Mouse (Mus musculus) MEL (cell line): ENCODE measurements around the gene Klhl33. TPM values are rescaled to one million over a fixed set of nuclear protein-coding genes. Genes with fewer than 3 reads are reported as not detected.

Experiments
- DNase-seq: peaks from one replicate; pipeline ENCODE4 v3.0.0; 2011; ENCODE audit warnings: low read depth, low spot score
- H3K27ac ChIP-seq: 2 replicates; pipeline ENCODE4 v1.5.1; 2012; ENCODE audit warnings: low read depth, mild to moderate bottlenecking, control low read depth, low read length, moderate library complexity; ENCODE audit not compliant: control insufficient read depth
- H3K27me3 ChIP-seq, 2 experiments: fragments of 150-350 bp in 1 of 2; sonication (generic) in 1 of 2; 2 replicates each; pipeline ENCODE4 v1.6.1; 2012; ENCODE audit warnings: low read length in 2 of 2, mild to moderate bottlenecking in 2 of 2, improper control_type of control experiment in 1 of 2, moderate library complexity in 1 of 2; ENCODE audit not compliant: insufficient read depth in 2 of 2, control insufficient read depth in 1 of 2
- H3K36me3 ChIP-seq, 2 experiments: 2 replicates each; pipeline ENCODE4 v1.6.1; 2012 to 2014; ENCODE audit warnings: low read length in 2 of 2, improper control_type of control experiment in 1 of 2, inconsistent platforms in 1 of 2, mild to moderate bottlenecking in 1 of 2; ENCODE audit not compliant: insufficient read depth in 2 of 2, control insufficient read depth in 1 of 2
- H3K4me1 ChIP-seq, 2 experiments: fragments of 150-350 bp in 1 of 2; sonication (generic) in 1 of 2; 2 replicates each; pipeline ENCODE4 v1.6.1; 2012; ENCODE audit warnings: low read length in 2 of 2, improper control_type of control experiment in 1 of 2, mild to moderate bottlenecking in 1 of 2; ENCODE audit not compliant: insufficient read depth in 2 of 2, control insufficient read depth in 1 of 2
- H3K4me3 ChIP-seq, 2 experiments: fragments of 150-350 bp in 1 of 2; sonication (generic) in 1 of 2; 2 replicates each; pipeline ENCODE4 v1.5.1; 2012; ENCODE audit warnings: low read depth in 2 of 2, low read length in 2 of 2, mild to moderate bottlenecking in 2 of 2, moderate library complexity in 2 of 2, control low read depth in 1 of 2, improper control_type of control experiment in 1 of 2; ENCODE audit not compliant: control insufficient read depth in 1 of 2, insufficient read depth in 1 of 2
- H3K79me2 ChIP-seq: 2 replicates; pipeline ENCODE4 v1.6.1; 2012; ENCODE audit warnings: mild to moderate bottlenecking, low read length, moderate library complexity; ENCODE audit not compliant: control insufficient read depth, poor library complexity, insufficient read depth
- H3K9ac ChIP-seq: 2 replicates; pipeline ENCODE4 v1.6.1; 2012; ENCODE audit warnings: low read depth, mild to moderate bottlenecking, control low read depth, low read length, moderate library complexity; ENCODE audit not compliant: control insufficient read depth, poor library complexity, severe bottlenecking
- H3K9me3 ChIP-seq: fragments of 150-350 bp; sonication (generic); replicated peaks from 2 replicates; pipeline ENCODE4 v1.6.1; 2012; ENCODE audit warnings: mild to moderate bottlenecking, low read length, improper control_type of control experiment, moderate library complexity; ENCODE audit not compliant: insufficient read depth
- ELF1 ChIP-seq: IDR thresholded peaks from 2 replicates; pipeline ENCODE4 v1.6.1; 2014; ENCODE audit warnings: low read depth, mild to moderate bottlenecking, inconsistent platforms, low read length, improper control_type of control experiment, moderate library complexity
- ETS1 ChIP-seq: IDR thresholded peaks from 2 replicates; pipeline ENCODE4 v1.6.1; 2012; ENCODE audit warnings: low read depth, mild to moderate bottlenecking, inconsistent platforms, low read length, improper control_type of control experiment, moderate library complexity
- GABPA ChIP-seq: IDR thresholded peaks from 2 replicates; pipeline ENCODE4 v1.6.1; 2012; ENCODE audit warnings: low read depth, mild to moderate bottlenecking, inconsistent platforms, low read length, improper control_type of control experiment, moderate library complexity
- HCFC1 ChIP-seq: IDR thresholded peaks from 2 replicates; pipeline ENCODE4 v1.6.1; 2012; ENCODE audit warnings: low read depth, mild to moderate bottlenecking, inconsistent platforms, low read length, improper control_type of control experiment, moderate library complexity
- JUND ChIP-seq: IDR thresholded peaks from 2 replicates; pipeline ENCODE4 v1.6.1; 2011; ENCODE audit warnings: low read depth, mild to moderate bottlenecking, improper control_type of control experiment, low read length
- MAX ChIP-seq: IDR thresholded peaks from 2 replicates; pipeline ENCODE4 v1.6.1; 2011; ENCODE audit warnings: low read length, improper control_type of control experiment
- MYB ChIP-seq: IDR thresholded peaks from 2 replicates; pipeline ENCODE4 v1.6.1; 2011; ENCODE audit warnings: mild to moderate bottlenecking, low read depth, low read length, improper control_type of control experiment
- MYC ChIP-seq: IDR thresholded peaks from 2 replicates; pipeline ENCODE4 v1.6.1; 2011; ENCODE audit warnings: low read depth, mild to moderate bottlenecking, low read length, improper control_type of control experiment, moderate library complexity
- NELFE ChIP-seq: IDR thresholded peaks from 2 replicates; pipeline ENCODE4 v1.6.1; 2011; ENCODE audit warnings: low read depth, low read length, improper control_type of control experiment
- POLR2AphosphoS5 ChIP-seq: IDR thresholded peaks from 2 replicates; pipeline ENCODE4 v1.6.1; 2012; ENCODE audit warnings: low read depth, borderline replicate concordance, mild to moderate bottlenecking, inconsistent platforms, low read length, moderate library complexity, mixed read lengths
- RAD21 ChIP-seq: IDR thresholded peaks from 2 replicates; pipeline ENCODE4 v1.6.1; 2011; ENCODE audit warnings: mild to moderate bottlenecking, low read depth, low read length, improper control_type of control experiment
- RCOR1 ChIP-seq: IDR thresholded peaks from 2 replicates; pipeline ENCODE4 v1.6.1; 2012; ENCODE audit warnings: low read depth, mild to moderate bottlenecking, inconsistent platforms, low read length, improper control_type of control experiment
- TAL1 ChIP-seq: IDR thresholded peaks from 2 replicates; pipeline ENCODE4 v1.6.1; 2012; ENCODE audit warnings: mild to moderate bottlenecking, inconsistent platforms, low read length, moderate library complexity, mixed read lengths
- TBP ChIP-seq: IDR thresholded peaks from 2 replicates; pipeline ENCODE4 v1.8.0; 2011; ENCODE audit warnings: low read depth, low read length, improper control_type of control experiment
- TCF12 ChIP-seq: IDR thresholded peaks from 2 replicates; pipeline ENCODE4 v1.6.1; 2014; ENCODE audit warnings: low read depth, mild to moderate bottlenecking, inconsistent platforms, low read length, improper control_type of control experiment, moderate library complexity
- ZNF384 ChIP-seq: IDR thresholded peaks from 2 replicates; pipeline ENCODE4 v1.6.1; 2012; ENCODE audit warnings: low read depth, mild to moderate bottlenecking, inconsistent platforms, low read length, improper control_type of control experiment
- polyA plus RNA-seq, 2 experiments: library from polyadenylated mRNA; stranded (reverse) in 1 of 2; unstranded in 1 of 2; fragments of >175 nt in 1 of 2; fragments of >200 nt in 1 of 2; gene quantifications; 2 replicates each; pipeline versions ENCODE4 v1.2.1 to v1.2.4; 2012; ENCODE audit warnings: low replicate concordance in 2 of 2, low read depth in 1 of 2; ENCODE audit not compliant: insufficient read length in 2 of 2, insufficient read depth in 1 of 2, missing spikeins in 1 of 2
- total RNA-seq: library from RNA; depleted of rRNA; stranded (reverse); fragments of 300-350 nt; gene quantifications from 2 replicates; pipeline ENCODE4 v1.2.3, GENCODE M21; 2012

The Klhl33 gene
- total and polyA plus RNA-seq, 3 experiments, result 0.01 TPM; not detected in 2

DNA sequence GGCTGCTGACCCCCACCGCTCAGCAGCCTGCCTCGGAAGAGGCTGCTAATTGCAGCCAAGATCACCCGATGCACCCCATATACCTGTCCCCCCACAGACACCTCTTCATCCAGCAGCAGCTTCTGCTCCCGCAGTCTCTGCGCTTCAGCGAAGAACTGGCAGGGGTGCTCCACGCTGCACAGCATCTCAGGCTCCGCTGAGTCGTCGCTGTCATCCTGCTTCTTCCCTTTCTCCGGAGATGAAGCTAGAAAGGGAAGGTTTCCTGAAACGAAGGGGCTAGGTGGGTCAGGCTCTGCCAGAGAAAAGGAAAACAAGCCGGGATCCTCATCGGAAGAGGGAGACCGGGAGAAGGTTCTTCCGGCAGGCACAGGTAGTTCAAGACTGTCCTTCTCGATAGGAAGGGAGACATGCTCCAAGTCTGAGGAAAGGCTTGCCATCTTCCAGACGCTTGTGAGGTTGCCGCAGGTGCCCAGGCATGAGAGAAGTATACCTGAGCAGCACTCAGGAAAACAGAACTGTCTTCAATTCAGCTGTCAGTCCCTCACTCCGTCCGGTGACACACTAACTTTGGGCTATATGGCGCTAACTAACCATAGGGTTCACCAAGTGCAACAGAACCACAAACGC is 447 bp downstream of the Klhl33 start:
- H3K9me3 ChIP-seq, result no peaks in the 10 kb centered on the region
- no peaks in the 10 kb centered on the region; a peak in 2 of 4 replicates for H3K27me3 ChIP-seq
- no peak for DNase-seq
- H3K4me1 ChIP-seq, result peaks cover 0 to 6% of the 10 kb centered on the region in 2 experiments; a peak in 2 of 4 replicates
- H3K9ac ChIP-seq, result no peak overlapping the region
- TF ChIP-seq NELFE (no peak), MYC (no peak), MYB (no peak), HCFC1 (no peak)
- no peak overlapping the region for H3K27ac ChIP-seq
- no peaks in the 10 kb centered on the region for H3K36me3 ChIP-seq
- H3K79me2 ChIP-seq, result no peaks in the 10 kb centered on the region
- no peak overlapping the region for H3K4me3 ChIP-seq

DNA sequence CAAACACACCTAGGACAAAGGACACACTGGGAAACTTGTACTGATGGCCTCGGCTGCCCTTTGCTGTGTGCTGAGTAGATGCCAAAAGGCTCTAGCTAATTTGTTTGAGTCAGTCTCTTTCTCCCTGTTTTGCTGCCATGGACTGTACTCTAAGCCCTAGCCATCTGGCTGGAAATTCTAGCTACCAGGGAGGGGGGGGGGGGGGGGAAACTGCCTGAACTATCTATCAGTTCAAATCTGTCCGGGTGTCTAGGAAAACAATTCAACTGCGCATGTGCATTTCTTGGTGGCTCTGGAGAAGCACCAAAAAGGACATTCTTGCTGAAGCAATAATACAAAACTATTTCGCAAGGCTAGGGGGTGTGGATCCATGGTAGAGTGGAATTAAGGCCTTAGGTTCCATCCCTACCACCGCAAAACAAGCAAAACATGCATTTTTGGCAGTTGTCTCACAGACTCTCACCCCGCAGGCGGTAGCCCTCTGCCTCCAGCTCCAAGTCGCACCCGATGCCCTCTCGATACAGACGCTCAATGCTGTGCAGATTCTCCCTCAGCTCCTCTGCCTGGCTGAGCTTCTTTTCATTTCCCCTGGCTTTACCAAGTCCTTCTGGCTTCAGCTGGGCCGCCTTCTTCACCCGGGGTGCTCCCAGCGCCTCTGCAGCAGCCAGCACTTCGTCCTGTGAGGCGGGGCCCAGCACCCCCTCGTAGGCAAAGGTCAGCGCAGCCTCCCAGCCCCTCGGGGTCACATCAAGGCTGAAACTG is 1.1 kb downstream of the Klhl33 start:
- H3K9me3 ChIP-seq, result no peaks in the 10 kb centered on the region
- TF ChIP-seq TCF12 (no peak), GABPA (no peak), POLR2AphosphoS5 (no peak), JUND (no peak), ETS1 (no peak), ZNF384 (no peak), RCOR1 (no peak), RAD21 (no peak), ELF1 (no peak), MAX (no peak), TBP (no peak), TAL1 (no peak)
- no peak overlapping the region for H3K4me3 ChIP-seq
- no peak overlapping the region for H3K27ac ChIP-seq
- no peaks in the 10 kb centered on the region; a peak in 2 of 4 replicates for H3K27me3 ChIP-seq
- H3K9ac ChIP-seq, result no peak overlapping the region
- H3K79me2 ChIP-seq, result no peaks in the 10 kb centered on the region
- no peaks in the 10 kb centered on the region for H3K36me3 ChIP-seq
- H3K4me1 ChIP-seq, result peaks cover 0 to 6% of the 10 kb centered on the region in 2 experiments; a peak in 2 of 4 replicates
- no peak for DNase-seq
